ENCODE assay signal across 10 mouse cellular contexts in genomic region chr13:24641491-24642430, GRCm38 (mm10). TPM values are rescaled to one million over a fixed set of nuclear protein-coding genes. Genes with fewer than 3 reads are reported as not detected.
DNase-seq lines count a peak whose midpoint lies in the region; ATAC-seq and TF ChIP-seq lines count a peak whose summit lies in the region.
"Had no signal": no experiment of that assay in that cellular context is flagged by ENCODE, and none has a peak within 500 bp of the region (broad histone marks: within the 10 kb centered on the region; RNA-seq: fewer than 3 reads in every experiment).

No protein-coding gene starts in this region.

- no peaks in the 10 kb centered on the region for H3K36me3 ChIP-seq in hindbrain, embryonic 11.5 days (ENCODE audit: control insufficient read depth, insufficient read depth, low read length)
- H3K36me3 ChIP-seq in midbrain, embryonic 10.5 days, result no peaks in the 10 kb centered on the region

- H3K4me3 ChIP-seq in hindbrain, embryonic 11.5 days (ENCODE audit: low read depth, low read length), result no peak overlapping the region
- no peak overlapping the region for H3K4me3 ChIP-seq in midbrain, embryonic 10.5 days
- no peak overlapping the region for H3K4me3 ChIP-seq in lung, adult 2 months (replicated peaks; ENCODE audit: extremely low read depth, low read depth, low read length)

- no peak for TF ChIP-seq POLR2A in lung, adult 2 months (IDR thresholded peaks at IDR 0.05; ENCODE audit: borderline replicate concordance, extremely low read depth, low read depth, low read length)

- no peak overlapping the region for H3K4me2 ChIP-seq in hindbrain, embryonic 11.5 days (replicated peaks; ENCODE audit: low read depth, low read length)

- DNase-seq in CD4-positive, CD25-positive, alpha-beta regulatory T cell, adult 2 months (ENCODE audit: low read depth, low spot score), result peak; percentile 26
- peak; percentile 26 for DNase-seq in Muller cell, postnatal 12 days (ENCODE audit: inconsistent ontology term)
- peak; percentile 26 for DNase-seq in hindbrain, embryonic 11.5 days (ENCODE audit: low spot score)
- peak; percentile 39 for DNase-seq in midbrain, embryonic 10.5 days (ENCODE audit: low spot score)
- DNase-seq in frontal cortex, postnatal 10 days (ENCODE audit: low spot score in 2 of 2), result no peak
- DNase-seq in lung, adult 2 months, result no peak
- no peak for DNase-seq in left cerebral cortex, adult 9 months (ENCODE audit: low spot score in 2 of 2)
- DNase-seq: cerebellum, adult 11-12 months had no signal

- no peaks in the 10 kb centered on the region; the same call in 1 of the 2 replicates for H3K27me3 ChIP-seq in hindbrain, embryonic 11.5 days (ENCODE audit: control insufficient read depth, insufficient read depth, low read length)
- H3K27me3 ChIP-seq in midbrain, embryonic 10.5 days (ENCODE audit: low read depth, poor library complexity, severe bottlenecking), result peaks cover 45% of the 10 kb centered on the region

- H3K9me3 ChIP-seq in hindbrain, embryonic 11.5 days (ENCODE audit: control insufficient read depth, low read length), result no peaks in the 10 kb centered on the region
- no peaks in the 10 kb centered on the region for H3K9me3 ChIP-seq in midbrain, embryonic 10.5 days (replicated peaks)

- no peak overlapping the region for H3K9ac ChIP-seq in hindbrain, embryonic 11.5 days (ENCODE audit: low read depth, low read length)

- WGBS in hindbrain, embryonic 11.5 days, result 45% methylated on average over 7 of the region's 7 CpGs
- WGBS in midbrain, embryonic 10.5 days, result 29% methylated on average over 7 of the region's 7 CpGs
- WGBS in lung, adult 2 months, result 41% methylated on average over 7 of the region's 7 CpGs

- no peak for ATAC-seq in CD4-positive, CD25-positive, alpha-beta regulatory T cell, adult 4 months
- no peak for ATAC-seq in hindbrain, embryonic 11.5 days (ENCODE audit: low FRiP score)

- H3K27ac ChIP-seq in hindbrain, embryonic 11.5 days (ENCODE audit: low read depth, low read length), result no peak overlapping the region
- peak overlapping the region; percentile 42 for H3K27ac ChIP-seq in midbrain, embryonic 10.5 days (replicated peaks)
- H3K27ac ChIP-seq: kidney, postnatal 0 days had no signal

- peaks cover 4% of the 10 kb centered on the region for H3K4me1 ChIP-seq in hindbrain, embryonic 11.5 days (replicated peaks; ENCODE audit: control insufficient read depth, insufficient read depth, low read length)
- peaks cover 48% of the 10 kb centered on the region for H3K4me1 ChIP-seq in midbrain, embryonic 10.5 days
- H3K4me1 ChIP-seq in lung, adult 2 months (ENCODE audit: control insufficient read depth, insufficient read depth, low read length), result peaks cover 22% of the 10 kb centered on the region

- no peak for TF ChIP-seq CTCF in lung, adult 2 months (IDR thresholded peaks at IDR 0.05; ENCODE audit: insufficient read depth, low read length)

RNA-seq across cellular contexts. Expression of gene Ripor2, which starts 59.8 kb away (rescaled TPM):
- 100 to 1,000 TPM; 228 to 281 TPM for polyA plus RNA-seq in CD4-positive, CD25-positive, alpha-beta regulatory T cell, adult 4 months (2017; shearing (Covaris generic))
- 9.5 and 10.4 TPM in 2 replicates for polyA plus RNA-seq in hindbrain, embryonic 11.5 days (2014; fragmentation: Nextera tagmentation; extraction: Ambion mirVana)
- polyA plus RNA-seq in midbrain, embryonic 10.5 days (2016; fragmentation: Nextera tagmentation; extraction: Ambion mirVana), result 3.5 and 6.6 TPM in 2 replicates
- 5.3 and 8.8 TPM in 2 replicates for polyA plus RNA-seq in lung, adult 2 months (2012; rRNA removed)

Comparison
In these comparisons a context has a peak if more than half of its experiments do, and no peak if none do; other contexts are left out.
1. DNase-seq: peak in CD4-positive, CD25-positive, alpha-beta regulatory T cell, adult 2 months (single experiment), Muller cell, postnatal 12 days (single experiment), hindbrain, embryonic 11.5 days (single experiment) and midbrain, embryonic 10.5 days (single experiment); none in frontal cortex, postnatal 10 days (0 of 2), lung, adult 2 months (single experiment) and left cerebral cortex, adult 9 months (0 of 2).
2. RNA of gene Ripor2, which starts 59.8 kb away (polyA plus RNA-seq): 228 to 281 TPM in CD4-positive, CD25-positive, alpha-beta regulatory T cell, adult 4 months; 9.5 to 10.4 TPM in hindbrain, embryonic 11.5 days, 5.3 to 8.8 TPM in lung, adult 2 months and 3.5 to 6.6 TPM in midbrain, embryonic 10.5 days; every median in the first group is over 10 times any median in the second.